Mouse (Mus musculus): Measurements from ENCODE around the gene Fam160a1.

GRCm38 (mm10) chr3:85776707-85777106, 40.4 kb downstream of the Fam160a1 start:
- TF ChIP-seq POLR2A (IDR thresholded peaks at IDR 0.05; ENCODE audit: insufficient read depth, low read length): no peak
- TF ChIP-seq CTCF (IDR thresholded peaks at IDR 0.05; ENCODE audit: low read depth, low read length): no peak
